Mouse (Mus musculus) G1E (cell line): ENCODE data around the gene Gpr162.

Experiments used
- CTCF ChIP-seq: IDR thresholded peaks from 2 replicates; pipeline ENCODE4 v1.5.1; 2012; ENCODE audit warnings: low read depth, low read length, inconsistent platforms, mixed read lengths
- GATA1 ChIP-seq: IDR thresholded peaks from 2 replicates; pipeline ENCODE4 v1.6.1; 2012; ENCODE audit warnings: borderline replicate concordance, low read length, inconsistent platforms, mixed read lengths
- TAL1 ChIP-seq: conservative IDR thresholded peaks from 2 replicates; pipeline ENCODE4 v1.6.1; 2012; ENCODE audit warnings: low read depth, low read length, inconsistent platforms, mixed read lengths

DNA sequence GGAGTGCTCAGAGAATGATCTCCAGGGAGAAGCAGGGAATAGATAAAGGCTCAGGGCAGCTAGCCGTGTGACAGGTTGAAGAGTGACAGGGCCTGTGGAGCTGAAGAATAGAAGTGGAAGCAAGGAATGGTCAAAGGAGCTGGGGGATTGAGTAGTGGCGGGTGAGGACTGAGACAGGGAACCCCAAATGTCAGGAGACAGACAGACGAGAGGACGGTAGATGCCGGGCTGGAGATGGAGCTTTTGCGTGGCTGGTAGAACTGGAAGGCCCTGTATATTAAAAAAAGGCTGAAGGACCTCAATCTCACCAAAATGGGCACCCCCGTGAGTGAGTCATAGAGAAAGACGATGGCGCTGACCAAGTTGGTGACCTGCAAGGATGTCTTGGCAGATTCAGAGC, 3.3 kb downstream of the Gpr162 start:
- TF ChIP-seq CTCF = no peak
- TF ChIP-seq GATA1 = no peak
- TF ChIP-seq TAL1 = no peak
